Mouse (Mus musculus): ENCODE measurements at regions not wholly inside any gene's neighbourhood (a gene's known extent, or its start where the extent isn't known, plus 50 kb on each side); places are given as distances from the start of the nearest gene placed in this dataset.

- no peak overlapping the region for H3K9ac ChIP-seq (ENCODE audit: low read depth, low read length)
- WGBS = 75% methylated on average over 8 of the region's 8 CpGs
- no peaks in the 10 kb centered on the region for H3K36me3 ChIP-seq (ENCODE audit: control insufficient read depth, insufficient read depth, low read length)
- H3K9me3 ChIP-seq (replicated peaks; ENCODE audit: control insufficient read depth, low read length, poor library complexity, severe bottlenecking) = peaks cover 4% of the 10 kb centered on the region; the same call in 1 of the 2 replicates
- H3K27ac ChIP-seq (ENCODE audit: low read length) = no peak overlapping the region
- H3K4me2 ChIP-seq (ENCODE audit: low read length) = no peak overlapping the region
- no peaks in the 10 kb centered on the region for H3K27me3 ChIP-seq (ENCODE audit: control insufficient read depth, insufficient read depth, low read depth, low read length)
- ATAC-seq = no peak
- H3K4me1 ChIP-seq (ENCODE audit: control insufficient read depth, insufficient read depth, low read length) = no peaks in the 10 kb centered on the region
- no peak overlapping the region for H3K4me3 ChIP-seq (ENCODE audit: low read depth, low read length)
Measured at GRCm38 (mm10) chr5:141054991-141055390, 54.6 kb upstream of the Card11 start.

DNA sequence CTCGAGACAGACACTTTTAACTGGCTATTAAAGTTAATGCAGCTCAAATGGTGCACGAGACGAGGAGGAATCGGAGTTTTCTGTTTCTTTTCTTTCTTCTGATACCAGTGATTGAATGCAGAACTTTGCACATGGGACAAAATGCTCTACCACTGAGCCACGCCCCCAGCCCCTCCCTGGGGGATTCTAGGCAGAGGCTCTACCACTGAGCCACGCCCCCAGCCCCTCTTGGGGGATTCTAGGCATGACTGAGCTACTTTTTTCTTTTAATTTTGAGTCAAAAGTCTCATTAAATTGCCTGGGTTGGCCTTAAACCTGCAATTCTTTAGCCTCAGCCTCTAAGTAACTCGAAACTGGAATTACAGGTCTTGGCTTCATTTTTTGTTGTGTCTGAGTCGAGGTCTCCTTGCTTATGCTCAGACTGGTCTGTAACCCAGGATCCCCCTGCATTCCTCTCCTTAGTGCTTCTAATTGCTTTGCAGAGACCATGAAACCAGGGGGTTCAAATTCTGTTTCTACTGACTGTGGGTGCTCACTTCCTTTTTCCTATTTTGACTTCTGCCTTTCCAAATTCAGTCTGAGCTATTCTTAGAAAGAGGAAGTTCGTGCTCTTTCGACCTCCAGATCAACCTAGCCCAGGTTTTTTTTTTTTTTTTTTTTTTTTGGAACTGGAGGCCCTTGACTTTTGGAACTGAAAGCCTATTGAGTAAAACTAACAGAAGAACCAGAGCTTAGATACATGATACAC, 55.4 kb upstream of the Card11 start:
- no peak for ATAC-seq
- WGBS = 84% methylated on average over 10 of the region's 10 CpGs

GRCm38 (mm10) chr5:141058141-141058540, 57.8 kb upstream of the Card11 start:
- H3K4me1 ChIP-seq (ENCODE audit: control insufficient read depth, insufficient read depth, low read length) = no peaks in the 10 kb centered on the region
- no peak overlapping the region for H3K9ac ChIP-seq (ENCODE audit: low read depth, low read length)
- H3K36me3 ChIP-seq (ENCODE audit: control insufficient read depth, insufficient read depth, low read length) = no peaks in the 10 kb centered on the region
- H3K4me3 ChIP-seq (ENCODE audit: low read depth, low read length) = no peak overlapping the region
- no peaks in the 10 kb centered on the region for H3K27me3 ChIP-seq (ENCODE audit: control insufficient read depth, insufficient read depth, low read depth, low read length)
- ATAC-seq = no peak
- H3K27ac ChIP-seq (ENCODE audit: low read length) = no peak overlapping the region
- 0 out of 2 replicates have a peak, but pooled peaks cover 4% of the 10 kb centered on the region for H3K9me3 ChIP-seq (replicated peaks; ENCODE audit: control insufficient read depth, low read length, poor library complexity, severe bottlenecking)
- H3K4me2 ChIP-seq (ENCODE audit: low read length) = no peak overlapping the region
- WGBS = 89% methylated on average over 7 of the region's 7 CpGs

More for the DNA sequence above, 55.4 kb upstream of the Card11 start:
- H3K9ac ChIP-seq (ENCODE audit: low read depth, low read length) = no peak overlapping the region
- no peak overlapping the region for H3K4me3 ChIP-seq (ENCODE audit: low read depth, low read length)
- H3K27me3 ChIP-seq (ENCODE audit: control insufficient read depth, insufficient read depth, low read depth, low read length) = no peaks in the 10 kb centered on the region
- no peak overlapping the region for H3K27ac ChIP-seq (ENCODE audit: low read length)
- H3K4me1 ChIP-seq (ENCODE audit: control insufficient read depth, insufficient read depth, low read length) = no peaks in the 10 kb centered on the region
- no peaks in the 10 kb centered on the region for H3K36me3 ChIP-seq (ENCODE audit: control insufficient read depth, insufficient read depth, low read length)
- H3K4me2 ChIP-seq (ENCODE audit: low read length) = no peak overlapping the region
- H3K9me3 ChIP-seq (replicated peaks; ENCODE audit: control insufficient read depth, low read length, poor library complexity, severe bottlenecking) = peaks cover 4% of the 10 kb centered on the region; the same call in 1 of the 2 replicates

GRCm38 (mm10) chr5:141058863-141059262, 58.5 kb upstream of the Card11 start:
- ATAC-seq = no peak
- WGBS = 74% methylated on average over 1 of the region's 1 CpGs

GRCm38 (mm10) chr5:141062144-141062543, 61.8 kb upstream of the Card11 start:
- no peaks in the 10 kb centered on the region for H3K27me3 ChIP-seq (ENCODE audit: control insufficient read depth, insufficient read depth, low read depth, low read length)
- no peak overlapping the region for H3K4me2 ChIP-seq (ENCODE audit: low read length)
- no peak overlapping the region for H3K9ac ChIP-seq (ENCODE audit: low read depth, low read length)
- no peak for ATAC-seq
- WGBS = 91% methylated on average over 4 of the region's 4 CpGs
- no peak overlapping the region for H3K27ac ChIP-seq (ENCODE audit: low read length)
- no peaks in the 10 kb centered on the region for H3K4me1 ChIP-seq (ENCODE audit: control insufficient read depth, insufficient read depth, low read length)
- H3K4me3 ChIP-seq (ENCODE audit: low read depth, low read length) = no peak overlapping the region
- 0 out of 2 replicates have a peak, but pooled peaks cover under 1% of the 10 kb centered on the region for H3K9me3 ChIP-seq (replicated peaks; ENCODE audit: control insufficient read depth, low read length, poor library complexity, severe bottlenecking)
- no peaks in the 10 kb centered on the region for H3K36me3 ChIP-seq (ENCODE audit: control insufficient read depth, insufficient read depth, low read length)

More at GRCm38 (mm10) chr5:141058863-141059262, 58.5 kb upstream of the Card11 start:
- H3K4me2 ChIP-seq (ENCODE audit: low read length) = no peak overlapping the region
- no peak overlapping the region for H3K9ac ChIP-seq (ENCODE audit: low read depth, low read length)
- H3K4me3 ChIP-seq (ENCODE audit: low read depth, low read length) = no peak overlapping the region
- H3K4me1 ChIP-seq (ENCODE audit: control insufficient read depth, insufficient read depth, low read length) = no peaks in the 10 kb centered on the region
- H3K27me3 ChIP-seq (ENCODE audit: control insufficient read depth, insufficient read depth, low read depth, low read length) = no peaks in the 10 kb centered on the region
- H3K36me3 ChIP-seq (ENCODE audit: control insufficient read depth, insufficient read depth, low read length) = no peaks in the 10 kb centered on the region
- no peak overlapping the region for H3K27ac ChIP-seq (ENCODE audit: low read length)
- 0 out of 2 replicates have a peak, but pooled peaks cover 4% of the 10 kb centered on the region for H3K9me3 ChIP-seq (replicated peaks; ENCODE audit: control insufficient read depth, low read length, poor library complexity, severe bottlenecking)

- no peak for ATAC-seq
- Histone ChIP-seq H3K4me3 (ENCODE audit: low read depth, low read length) (no peak overlapping the region), H3K27me3 (ENCODE audit: control insufficient read depth, insufficient read depth, low read depth, low read length) (no peaks in the 10 kb centered on the region), H3K9me3 (replicated peaks; ENCODE audit: control insufficient read depth, low read length, poor library complexity, severe bottlenecking) (no peaks in the 10 kb centered on the region), H3K36me3 (ENCODE audit: control insufficient read depth, insufficient read depth, low read length) (no peaks in the 10 kb centered on the region), H3K9ac (ENCODE audit: low read depth, low read length) (no peak overlapping the region), H3K4me2 (ENCODE audit: low read length) (no peak overlapping the region), H3K4me1 (ENCODE audit: control insufficient read depth, insufficient read depth, low read length) (no peaks in the 10 kb centered on the region), H3K27ac (ENCODE audit: low read length) (no peak overlapping the region)
- 84% methylated on average over 7 of the region's 7 CpGs for WGBS
Measured at GRCm38 (mm10) chr5:141067561-141067960, 67.2 kb upstream of the Card11 start.

GRCm38 (mm10) chr5:141074457-141074856, 74.1 kb upstream of the Card11 start:
- Histone ChIP-seq H3K4me1 (ENCODE audit: control insufficient read depth, insufficient read depth, low read length) (peaks cover 4% of the 10 kb centered on the region), H3K27me3 (ENCODE audit: control insufficient read depth, insufficient read depth, low read depth, low read length) (no peaks in the 10 kb centered on the region), H3K4me2 (ENCODE audit: low read length) (no peak overlapping the region), H3K27ac (ENCODE audit: low read length) (no peak overlapping the region), H3K9ac (ENCODE audit: low read depth, low read length) (no peak overlapping the region), H3K4me3 (ENCODE audit: low read depth, low read length) (no peak overlapping the region), H3K9me3 (replicated peaks; ENCODE audit: control insufficient read depth, low read length, poor library complexity, severe bottlenecking) (no peaks in the 10 kb centered on the region), H3K36me3 (ENCODE audit: control insufficient read depth, insufficient read depth, low read length) (no peaks in the 10 kb centered on the region)
- no peak for ATAC-seq
- WGBS = 59% methylated on average over 3 of the region's 3 CpGs

- Histone ChIP-seq H3K36me3 (ENCODE audit: control insufficient read depth, insufficient read depth, low read length) (no peaks in the 10 kb centered on the region), H3K4me1 (ENCODE audit: control insufficient read depth, insufficient read depth, low read length) (peaks cover 7% of the 10 kb centered on the region), H3K4me3 (ENCODE audit: low read depth, low read length) (no peak overlapping the region), H3K9me3 (replicated peaks; ENCODE audit: control insufficient read depth, low read length, poor library complexity, severe bottlenecking) (no peaks in the 10 kb centered on the region), H3K4me2 (ENCODE audit: low read length) (no peak overlapping the region), H3K27me3 (ENCODE audit: control insufficient read depth, insufficient read depth, low read depth, low read length) (no peaks in the 10 kb centered on the region), H3K27ac (ENCODE audit: low read length) (no peak overlapping the region), H3K9ac (ENCODE audit: low read depth, low read length) (no peak overlapping the region)
- WGBS = 57% methylated on average over 7 of the region's 7 CpGs
- no peak for ATAC-seq
Measured at GRCm38 (mm10) chr5:141076158-141076557, 75.8 kb upstream of the Card11 start.

DNA sequence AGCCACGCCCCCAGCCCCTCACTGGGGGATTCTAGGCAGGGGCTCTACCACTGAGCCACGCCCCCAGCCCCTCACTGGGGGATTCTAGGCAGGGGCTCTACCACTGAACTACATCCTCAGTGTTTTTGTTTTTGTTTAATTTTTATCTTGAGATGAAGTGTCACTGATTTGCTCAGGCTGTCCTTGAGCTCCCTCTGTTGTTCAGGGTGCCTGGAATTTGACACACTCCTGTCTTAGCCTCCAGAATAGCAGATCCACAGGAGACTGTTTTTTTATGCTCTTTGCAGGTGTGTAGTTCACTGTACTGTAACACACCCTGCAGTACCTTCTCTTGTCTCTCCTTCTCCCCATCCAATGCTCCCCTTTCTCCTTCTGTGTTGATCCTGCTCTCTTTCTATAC, 76.6 kb upstream of the Card11 start:
- H3K4me2 ChIP-seq (ENCODE audit: low read length) = no peak overlapping the region
- no peak overlapping the region for H3K4me3 ChIP-seq (ENCODE audit: low read depth, low read length)
- peaks cover 7% of the 10 kb centered on the region for H3K4me1 ChIP-seq (ENCODE audit: control insufficient read depth, insufficient read depth, low read length)
- WGBS = 100% methylated on average over 2 of the region's 2 CpGs
- no peak overlapping the region for H3K9ac ChIP-seq (ENCODE audit: low read depth, low read length)
- no peaks in the 10 kb centered on the region for H3K36me3 ChIP-seq (ENCODE audit: control insufficient read depth, insufficient read depth, low read length)
- H3K9me3 ChIP-seq (replicated peaks; ENCODE audit: control insufficient read depth, low read length, poor library complexity, severe bottlenecking) = no peaks in the 10 kb centered on the region
- no peak for ATAC-seq
- H3K27me3 ChIP-seq (ENCODE audit: control insufficient read depth, insufficient read depth, low read depth, low read length) = no peaks in the 10 kb centered on the region
- H3K27ac ChIP-seq (ENCODE audit: low read length) = no peak overlapping the region
